Mouse (Mus musculus): ENCODE data around the gene Rhbg. TPM values are rescaled to one million over a fixed set of nuclear protein-coding genes. Genes with fewer than 3 reads are reported as not detected.

Gene Rhbg
- polyA plus RNA-seq, 1 experiment: 0.29 TPM

DNA sequence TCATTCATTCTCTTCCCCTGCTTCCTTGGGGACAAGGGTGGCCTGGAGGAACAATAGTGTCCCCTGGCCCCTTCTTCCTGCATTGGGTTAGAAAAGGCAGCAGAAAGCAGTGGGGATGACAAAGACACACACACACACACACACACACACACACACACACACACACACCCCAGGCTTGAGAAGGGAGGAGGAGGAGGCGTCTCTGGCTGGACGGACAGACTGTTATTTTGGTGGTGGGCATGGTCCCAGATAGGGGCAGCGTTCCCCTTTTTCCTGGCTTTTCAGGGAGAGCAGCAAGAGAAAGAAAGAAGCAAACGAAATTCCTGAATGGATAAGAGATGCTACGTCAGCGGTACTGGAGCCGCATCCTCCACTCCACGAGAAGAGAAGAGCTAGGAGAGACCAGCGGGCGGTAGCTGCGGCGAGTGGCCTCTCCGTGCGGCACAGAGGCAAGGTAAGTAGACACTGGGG lies 47.6 kb downstream of the Rhbg start:
- 13% methylated on average over 14 of the region's 14 CpGs for WGBS
- Histone ChIP-seq H3K27me3 (ENCODE audit: control insufficient read depth, insufficient read depth, low read length) (peaks cover 41% of the 10 kb centered on the region), H3K4me3 (ENCODE audit: extremely low read depth, insufficient read depth, insufficient read length) (no peak overlapping the region), H3K27ac (ENCODE audit: insufficient read depth, low read length) (no peak overlapping the region), H3K4me1 (ENCODE audit: control insufficient read depth, insufficient read depth, insufficient read length) (no peaks in the 10 kb centered on the region), H3K36me3 (ENCODE audit: control insufficient read depth, insufficient read depth, low read length) (no peaks in the 10 kb centered on the region)
- TF ChIP-seq CTCF (IDR thresholded peaks at IDR 0.05; ENCODE audit: extremely low read depth, insufficient read depth, insufficient read length, insufficient replicate concordance) (no peak), POLR2A (IDR thresholded peaks at IDR 0.05; ENCODE audit: low read depth, low read length) (no peak)
- no peak for DNase-seq (ENCODE audit: low read depth in 1 of 2, low spot score in 2 of 2)

DNA sequence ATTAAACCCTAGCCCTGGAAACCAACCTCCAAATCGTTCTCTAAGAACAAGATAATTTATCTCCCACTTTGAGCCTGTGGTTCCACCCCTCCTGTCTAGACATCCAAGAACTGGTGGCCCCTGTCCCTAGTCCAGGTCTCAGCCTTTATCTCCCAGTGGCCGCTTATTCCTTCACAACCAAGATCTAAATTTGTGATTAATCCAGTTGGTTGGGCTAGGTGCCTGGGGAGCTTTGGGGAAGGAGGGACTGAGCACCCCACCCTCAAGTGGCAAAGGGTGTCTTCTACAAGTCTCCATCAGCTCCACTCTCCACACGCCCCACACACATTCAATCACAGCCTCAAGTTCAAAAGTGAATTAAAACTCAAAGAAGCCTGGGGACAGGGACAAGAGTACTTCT lies 48.0 kb downstream of the Rhbg start:
- 18% methylated on average over 3 of the region's 3 CpGs for WGBS
- TF ChIP-seq CTCF (IDR thresholded peaks at IDR 0.05; ENCODE audit: extremely low read depth, insufficient read depth, insufficient read length, insufficient replicate concordance) (no peak), POLR2A (IDR thresholded peaks at IDR 0.05; ENCODE audit: low read depth, low read length) (no peak)
- no peaks in the 10 kb centered on the region for H3K4me1 ChIP-seq (ENCODE audit: control insufficient read depth, insufficient read depth, insufficient read length)
- H3K27ac ChIP-seq (ENCODE audit: insufficient read depth, low read length): no peak overlapping the region
- no peaks in the 10 kb centered on the region for H3K36me3 ChIP-seq (ENCODE audit: control insufficient read depth, insufficient read depth, low read length)
- peaks cover 40% of the 10 kb centered on the region for H3K27me3 ChIP-seq (ENCODE audit: control insufficient read depth, insufficient read depth, low read length)
- no peak for DNase-seq (ENCODE audit: low read depth in 1 of 2, low spot score in 2 of 2)
- H3K4me3 ChIP-seq (ENCODE audit: extremely low read depth, insufficient read depth, insufficient read length): no peak overlapping the region

DNA sequence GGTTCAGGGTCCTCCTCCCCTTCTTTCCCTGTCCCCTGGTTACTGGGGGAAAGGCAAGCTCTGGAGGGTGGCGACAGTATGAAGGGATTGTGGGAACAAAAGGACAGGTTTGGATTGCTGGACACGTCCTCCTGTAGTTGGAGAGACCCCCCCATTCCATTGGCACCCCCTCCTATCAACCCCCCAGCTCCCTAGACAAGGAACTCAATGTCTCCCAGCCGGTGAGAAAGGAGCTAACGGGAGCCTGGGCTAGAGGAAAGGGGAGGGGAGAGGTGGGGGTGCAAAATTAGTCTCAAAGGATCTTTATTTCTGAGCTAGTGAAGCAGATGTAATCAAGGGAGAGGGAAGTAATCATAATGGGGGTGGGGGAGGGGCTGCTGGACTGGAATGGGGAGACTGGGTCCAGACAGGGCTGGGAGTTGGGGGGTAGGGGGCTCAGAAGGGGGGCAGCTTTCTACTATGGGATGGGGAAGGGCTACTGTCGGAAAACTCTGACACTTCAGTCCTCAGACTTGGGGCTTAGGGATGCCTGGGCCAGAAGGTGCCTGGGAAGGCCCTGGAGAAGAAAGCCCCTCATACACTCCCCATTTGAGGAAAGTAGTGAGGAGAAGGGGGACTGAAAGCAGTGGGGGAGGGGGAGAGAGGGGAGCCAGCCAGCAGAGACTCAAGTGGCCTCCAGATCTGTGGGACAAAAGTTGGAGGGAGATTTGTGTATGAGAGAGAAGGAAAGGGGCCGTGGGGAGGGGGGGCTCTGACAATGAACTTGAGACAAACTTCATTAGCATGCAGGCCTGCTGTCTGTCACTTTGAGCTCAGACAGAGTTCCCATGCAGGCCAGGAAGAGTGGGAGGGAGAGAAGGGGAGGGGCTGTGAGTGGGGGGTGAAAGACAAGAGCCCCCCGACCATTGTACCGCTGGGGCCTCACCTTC lies 48.7 kb downstream of the Rhbg start:
- Histone ChIP-seq H3K27me3 (ENCODE audit: control insufficient read depth, insufficient read depth, low read length) (peaks cover 43% of the 10 kb centered on the region), H3K4me3 (ENCODE audit: extremely low read depth, insufficient read depth, insufficient read length) (no peak overlapping the region), H3K4me1 (ENCODE audit: control insufficient read depth, insufficient read depth, insufficient read length) (peaks cover 2% of the 10 kb centered on the region), H3K27ac (ENCODE audit: insufficient read depth, low read length) (no peak overlapping the region), H3K36me3 (ENCODE audit: control insufficient read depth, insufficient read depth, low read length) (no peaks in the 10 kb centered on the region)
- no peak for DNase-seq (ENCODE audit: low read depth in 1 of 2, low spot score in 2 of 2)
- 11% methylated on average over 8 of the region's 8 CpGs for WGBS
- TF ChIP-seq POLR2A (IDR thresholded peaks at IDR 0.05; ENCODE audit: low read depth, low read length): no peak
- no peak for TF ChIP-seq CTCF (IDR thresholded peaks at IDR 0.05; ENCODE audit: extremely low read depth, insufficient read depth, insufficient read length, insufficient replicate concordance)

DNA sequence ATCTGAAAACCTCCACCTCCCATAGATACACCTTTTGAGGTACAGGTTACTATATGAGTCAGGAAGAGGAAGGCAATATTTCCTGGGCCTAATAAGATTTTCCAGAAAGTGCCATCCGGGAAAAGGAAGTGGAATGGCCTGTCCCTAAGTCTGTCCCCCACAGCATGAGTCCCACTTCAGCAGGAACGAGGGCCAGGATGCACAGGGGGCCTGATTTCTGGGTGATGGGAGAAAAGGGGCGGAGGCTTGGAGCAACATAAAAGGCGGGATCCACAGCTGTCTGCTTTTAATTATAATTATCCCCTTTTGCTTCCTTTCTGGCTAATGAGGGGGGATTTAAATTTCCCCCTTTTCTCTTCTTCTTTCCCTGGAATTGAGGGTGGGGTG lies 49.3 kb downstream of the Rhbg start:
- H3K4me3 ChIP-seq (ENCODE audit: extremely low read depth, insufficient read depth, insufficient read length): no peak overlapping the region
- H3K27me3 ChIP-seq (ENCODE audit: control insufficient read depth, insufficient read depth, low read length): peaks cover 48% of the 10 kb centered on the region
- no peak overlapping the region for H3K27ac ChIP-seq (ENCODE audit: insufficient read depth, low read length)
- WGBS: 22% methylated on average over 4 of the region's 4 CpGs
- TF ChIP-seq CTCF (IDR thresholded peaks at IDR 0.05; ENCODE audit: extremely low read depth, insufficient read depth, insufficient read length, insufficient replicate concordance): no peak
- H3K36me3 ChIP-seq (ENCODE audit: control insufficient read depth, insufficient read depth, low read length): no peaks in the 10 kb centered on the region
- peaks cover 8% of the 10 kb centered on the region for H3K4me1 ChIP-seq (ENCODE audit: control insufficient read depth, insufficient read depth, insufficient read length)
- DNase-seq (ENCODE audit: low read depth in 1 of 2, low spot score in 2 of 2): no peak

DNA sequence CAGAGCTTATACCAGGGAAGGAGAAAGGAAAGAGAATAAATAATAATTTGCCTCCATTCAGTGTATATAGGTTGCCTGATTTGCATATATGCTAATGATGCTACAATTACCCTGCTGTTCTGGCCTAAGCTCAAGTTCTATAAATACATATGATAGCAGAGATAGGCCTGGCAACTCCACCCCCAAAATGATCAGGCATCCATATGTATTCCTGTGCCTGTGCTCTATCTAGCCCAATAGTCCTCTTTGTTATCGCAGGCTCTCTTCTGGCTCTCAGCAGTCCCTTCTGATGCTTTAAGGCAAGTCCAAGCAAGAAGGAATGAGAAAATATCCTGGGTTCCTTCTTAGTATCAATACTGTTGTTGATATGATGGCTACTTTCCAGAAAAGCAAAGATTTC lies 49.8 kb downstream of the Rhbg start:
- 42% methylated on average over 1 of the region's 1 CpGs for WGBS
- peaks cover 44% of the 10 kb centered on the region for H3K27me3 ChIP-seq (ENCODE audit: control insufficient read depth, insufficient read depth, low read length)
- TF ChIP-seq POLR2A (IDR thresholded peaks at IDR 0.05; ENCODE audit: low read depth, low read length) (no peak), CTCF (IDR thresholded peaks at IDR 0.05; ENCODE audit: extremely low read depth, insufficient read depth, insufficient read length, insufficient replicate concordance) (no peak)
- H3K4me3 ChIP-seq (ENCODE audit: extremely low read depth, insufficient read depth, insufficient read length): no peak overlapping the region
- DNase-seq (ENCODE audit: low read depth in 1 of 2, low spot score in 2 of 2): no peak
- no peaks in the 10 kb centered on the region for H3K36me3 ChIP-seq (ENCODE audit: control insufficient read depth, insufficient read depth, low read length)
- peaks cover 8% of the 10 kb centered on the region for H3K4me1 ChIP-seq (ENCODE audit: control insufficient read depth, insufficient read depth, insufficient read length)
- no peak overlapping the region for H3K27ac ChIP-seq (ENCODE audit: insufficient read depth, low read length)

DNA sequence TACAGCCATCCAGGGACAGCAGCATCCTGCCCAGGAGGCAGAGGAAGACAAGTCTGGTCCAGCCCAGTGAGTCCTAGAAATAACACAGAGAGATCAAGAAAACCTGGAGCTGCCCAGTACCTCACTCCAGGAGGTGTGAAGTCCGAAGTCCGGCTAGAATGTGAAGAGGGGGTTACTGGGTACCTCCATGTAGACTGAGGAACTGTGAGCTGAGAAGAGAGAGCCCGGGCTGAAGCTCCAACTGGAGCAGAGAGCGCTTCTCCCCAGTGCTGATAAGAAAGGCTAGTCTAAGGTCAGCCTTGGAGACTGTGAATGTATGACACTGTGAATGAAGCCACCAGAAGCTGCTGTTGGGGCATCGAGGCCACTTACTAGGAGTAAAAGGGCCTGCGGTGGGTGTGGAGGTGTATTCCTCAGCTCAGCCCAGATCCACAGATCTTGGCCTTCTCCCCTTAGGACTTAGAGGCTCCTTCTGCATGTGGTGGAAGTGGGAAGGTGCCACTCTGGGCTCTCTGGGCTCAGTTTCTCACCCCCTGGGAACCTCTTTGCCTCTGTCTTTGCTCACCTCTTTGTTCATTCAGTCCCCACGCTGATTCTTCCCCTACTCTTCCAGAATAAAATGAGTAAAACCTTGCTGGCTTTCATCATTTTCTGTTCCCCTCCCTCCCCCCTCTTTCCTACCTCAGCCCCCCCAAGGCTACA lies 50.4 kb downstream of the Rhbg start:
- no peak overlapping the region for H3K4me3 ChIP-seq (ENCODE audit: extremely low read depth, insufficient read depth, insufficient read length)
- peaks cover 45% of the 10 kb centered on the region for H3K27me3 ChIP-seq (ENCODE audit: control insufficient read depth, insufficient read depth, low read length)

More for the DNA sequence above, 50.4 kb downstream of the Rhbg start:
- H3K36me3 ChIP-seq (ENCODE audit: control insufficient read depth, insufficient read depth, low read length): no peaks in the 10 kb centered on the region
- DNase-seq (ENCODE audit: low read depth in 1 of 2, low spot score in 2 of 2): no peak
- 14% methylated on average over 7 of the region's 7 CpGs for WGBS
- no peak for TF ChIP-seq CTCF (IDR thresholded peaks at IDR 0.05; ENCODE audit: extremely low read depth, insufficient read depth, insufficient read length, insufficient replicate concordance)
- H3K4me1 ChIP-seq (ENCODE audit: control insufficient read depth, insufficient read depth, insufficient read length): peaks cover 8% of the 10 kb centered on the region
- no peak overlapping the region for H3K27ac ChIP-seq (ENCODE audit: insufficient read depth, low read length)

All from spleen, adult 2 months (tissue).